Mouse (Mus musculus): ENCODE measurements around the gene Runx1.

GRCm38 (mm10) chr16:92847762-92848300 is 21.9 kb upstream of the Runx1 start:
- TF ChIP-seq CTCF (IDR thresholded peaks at IDR 0.05; ENCODE audit: insufficient read depth, low read length) (no peak), POLR2A (IDR thresholded peaks at IDR 0.05; ENCODE audit: borderline replicate concordance, extremely low read depth, low read depth, low read length) (no peak)

Measured in lung, adult 2 months (tissue).